Mouse (Mus musculus): ENCODE results near the gene A530032D15Rik.
"Not testable (repeated sequence)": the region's sequence is repeated elsewhere in the genome, so short reads cannot be mapped to it uniquely, and the experiment has no call there.

DNA sequence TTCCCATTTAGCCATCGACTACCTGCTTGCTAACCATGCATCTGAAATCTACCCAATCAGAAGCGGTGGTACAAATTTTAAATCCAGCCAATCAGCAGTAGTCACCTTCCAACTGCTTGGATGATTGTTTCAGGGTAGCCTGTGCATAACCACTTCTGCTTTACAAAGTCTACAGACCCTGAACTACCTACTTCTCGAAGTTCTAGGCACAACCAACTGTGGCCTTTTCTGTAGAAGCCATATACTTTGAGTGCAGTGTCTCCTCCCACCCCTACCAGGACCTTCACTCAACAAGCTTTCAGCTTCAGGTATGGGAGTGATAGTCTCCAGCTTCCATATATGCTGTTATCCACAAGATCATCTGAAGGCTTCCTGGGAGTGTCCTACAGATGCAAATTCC is 17.5 kb downstream of the A530032D15Rik start:
- TF ChIP-seq CTCF (conservative IDR thresholded peaks at IDR 0.05; ENCODE audit: insufficient read depth, insufficient read length, low read depth, low read length); POLR2A (IDR thresholded peaks at IDR 0.05; ENCODE audit: low read depth, low read length): not testable (repeated sequence)
